Mouse (Mus musculus): Measurements from ENCODE around the gene Dab1. TPM values are rescaled to one million over a fixed set of nuclear protein-coding genes. Genes with fewer than 3 reads are reported as not detected.

The Dab1 gene
- total and polyA plus RNA-seq, 3 experiments: not detected

DNA sequence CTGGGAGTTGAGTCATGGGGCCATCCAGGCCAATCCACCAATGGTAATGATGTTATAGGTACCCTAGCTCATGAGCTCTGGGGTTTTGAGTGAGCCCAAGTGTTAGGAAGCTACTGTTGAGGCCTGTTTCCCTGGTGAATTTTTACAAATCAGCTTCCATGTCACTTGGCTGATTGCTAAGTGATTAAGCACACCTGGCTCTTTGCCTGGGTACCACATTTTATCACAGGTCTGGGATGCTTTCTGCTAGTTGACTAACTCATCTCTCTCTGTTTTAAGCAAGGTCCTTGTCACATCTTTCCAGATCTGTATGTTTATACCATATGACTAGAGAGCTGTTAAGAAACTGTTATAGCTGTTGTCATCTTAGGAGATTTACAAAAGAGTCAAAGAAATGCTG lies 1051.6 kb downstream of the Dab1 start:
- H3K4me3 ChIP-seq (ENCODE audit: control insufficient read depth in 1 of 2, insufficient read depth in 1 of 2, low read depth in 2 of 2, low read length in 2 of 2): no peak overlapping the region
- H3K9ac ChIP-seq (ENCODE audit: control insufficient read depth, low read depth, low read length, poor library complexity, severe bottlenecking): no peak overlapping the region
- TF ChIP-seq TAL1 (IDR thresholded peaks at IDR 0.05; ENCODE audit: low read length) (no peak), ETS1 (IDR thresholded peaks at IDR 0.05; ENCODE audit: low read depth, low read length) (no peak), MAX (IDR thresholded peaks at IDR 0.05; ENCODE audit: low read length) (no peak), USF1 (IDR thresholded peaks at IDR 0.05; ENCODE audit: low read depth, low read length) (no peak), GATA1 (IDR thresholded peaks at IDR 0.05; ENCODE audit: low read depth, low read length) (no peak), MAZ (IDR thresholded peaks at IDR 0.05; ENCODE audit: low read depth, low read length) (no peak), RCOR1 (IDR thresholded peaks at IDR 0.05; ENCODE audit: low read depth, low read length) (no peak), TBP (IDR thresholded peaks at IDR 0.05; ENCODE audit: low read depth, low read length) (no peak), MXI1 (IDR thresholded peaks at IDR 0.05; ENCODE audit: low read depth, low read length) (no peak), UBTF (IDR thresholded peaks at IDR 0.05; ENCODE audit: borderline replicate concordance, insufficient read depth, low read depth, low read length) (no peak), MAFK (IDR thresholded peaks at IDR 0.05; ENCODE audit: borderline replicate concordance, low read depth, low read length) (no peak), ZNF384 (IDR thresholded peaks at IDR 0.05; ENCODE audit: low read depth, low read length) (no peak), NELFE (IDR thresholded peaks at IDR 0.05; ENCODE audit: low read depth, low read length) (no peak), CHD1 (IDR thresholded peaks at IDR 0.05; ENCODE audit: low read depth, low read length) (no peak), CHD2 (IDR thresholded peaks at IDR 0.05; ENCODE audit: low read length) (no peak), HCFC1 (IDR thresholded peaks at IDR 0.05; ENCODE audit: low read depth, low read length) (no peak)
- no peaks in the 10 kb centered on the region for H3K79me2 ChIP-seq (ENCODE audit: control insufficient read depth, insufficient read depth, low read length, poor library complexity)
- H3K4me1 ChIP-seq (ENCODE audit: control insufficient read depth in 1 of 2, insufficient read depth in 2 of 2, low read length in 2 of 2): no peaks in the 10 kb centered on the region
- H3K27me3 ChIP-seq (ENCODE audit: control insufficient read depth in 1 of 2, insufficient read depth in 2 of 2, low read length in 2 of 2): no peaks in the 10 kb centered on the region
- H3K36me3 ChIP-seq (ENCODE audit: control insufficient read depth in 1 of 2, insufficient read depth in 2 of 2, low read length in 2 of 2): no peaks in the 10 kb centered on the region
- DNase-seq (ENCODE audit: low read depth, low spot score): no peak
- no peak overlapping the region for H3K27ac ChIP-seq (ENCODE audit: control insufficient read depth, low read depth, low read length)
- H3K9me3 ChIP-seq (replicated peaks; ENCODE audit: insufficient read depth, low read length): no peaks in the 10 kb centered on the region

DNA sequence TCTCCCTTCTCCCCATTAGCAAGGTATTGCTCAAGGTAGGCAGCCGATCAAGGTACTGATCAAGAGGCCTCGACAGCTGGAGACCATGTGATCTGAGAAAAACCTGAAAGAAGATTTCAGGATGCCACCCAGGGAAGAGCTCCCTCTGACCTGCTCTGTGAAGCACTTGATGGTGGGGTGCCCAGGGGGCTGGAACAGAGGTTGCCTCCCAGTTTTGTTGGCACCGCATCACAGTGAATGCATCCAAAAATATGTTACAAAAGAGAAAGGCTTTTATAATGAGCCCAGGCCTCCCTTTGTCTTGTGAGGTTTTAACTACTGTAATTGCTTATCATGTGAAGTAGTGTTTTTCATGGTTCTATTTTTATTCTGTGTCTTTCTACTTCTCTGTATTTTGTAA lies 1054.2 kb downstream of the Dab1 start:
- TF ChIP-seq POLR2A (IDR thresholded peaks at IDR 0.05; ENCODE audit: control insufficient read depth in 1 of 2, insufficient read depth in 1 of 2, low read depth in 1 of 2, low read length in 2 of 2, poor library complexity in 1 of 2): no peak
- TF ChIP-seq RCOR1 (IDR thresholded peaks at IDR 0.05; ENCODE audit: low read depth, low read length): no peak
- TF ChIP-seq GABPA (IDR thresholded peaks at IDR 0.05; ENCODE audit: low read depth, low read length): no peak
- TF ChIP-seq ZC3H11A (IDR thresholded peaks at IDR 0.05; ENCODE audit: low read depth, low read length): no peak
- TF ChIP-seq ELF1 (IDR thresholded peaks at IDR 0.05; ENCODE audit: low read depth, low read length): no peak
- TF ChIP-seq POLR2AphosphoS2 (IDR thresholded peaks at IDR 0.05; ENCODE audit: low read length): no peak
- no peak for TF ChIP-seq TBP (IDR thresholded peaks at IDR 0.05; ENCODE audit: low read depth, low read length)
- TF ChIP-seq USF2 (IDR thresholded peaks at IDR 0.05; ENCODE audit: borderline replicate concordance in 1 of 2, insufficient read depth in 1 of 2, low read depth in 1 of 2, low read length in 2 of 2): no peak
- no peak for TF ChIP-seq JUND (IDR thresholded peaks at IDR 0.05; ENCODE audit: low read depth, low read length)
- TF ChIP-seq SMC3 (IDR thresholded peaks at IDR 0.05; ENCODE audit: low read depth, low read length): no peak
- TF ChIP-seq CHD2 (IDR thresholded peaks at IDR 0.05; ENCODE audit: low read length): no peak
- TF ChIP-seq UBTF (IDR thresholded peaks at IDR 0.05; ENCODE audit: borderline replicate concordance, insufficient read depth, low read depth, low read length): no peak
- no peak for TF ChIP-seq MYB (IDR thresholded peaks at IDR 0.05; ENCODE audit: low read depth, low read length)
- TF ChIP-seq ZMIZ1 (IDR thresholded peaks at IDR 0.05; ENCODE audit: low read depth, low read length): no peak
- no peak for TF ChIP-seq MYC (IDR thresholded peaks at IDR 0.05; ENCODE audit: low read depth, low read length)
- TF ChIP-seq ETS1 (IDR thresholded peaks at IDR 0.05; ENCODE audit: low read depth, low read length): no peak
- TF ChIP-seq NELFE (IDR thresholded peaks at IDR 0.05; ENCODE audit: low read depth, low read length): no peak
- TF ChIP-seq MAX (IDR thresholded peaks at IDR 0.05; ENCODE audit: low read length): no peak
- DNase-seq (ENCODE audit: low read depth, low spot score): no peak
- H3K9ac ChIP-seq (ENCODE audit: control insufficient read depth, low read depth, low read length, poor library complexity, severe bottlenecking): no peak overlapping the region
- H3K4me1 ChIP-seq (ENCODE audit: control insufficient read depth in 1 of 2, insufficient read depth in 2 of 2, low read length in 2 of 2): no peaks in the 10 kb centered on the region
- no peak overlapping the region for H3K27ac ChIP-seq (ENCODE audit: control insufficient read depth, low read depth, low read length)
- H3K27me3 ChIP-seq (ENCODE audit: control insufficient read depth in 1 of 2, insufficient read depth in 2 of 2, low read length in 2 of 2): no peaks in the 10 kb centered on the region
- H3K4me3 ChIP-seq (ENCODE audit: control insufficient read depth in 1 of 2, insufficient read depth in 1 of 2, low read depth in 2 of 2, low read length in 2 of 2): no peak overlapping the region
- H3K9me3 ChIP-seq (replicated peaks; ENCODE audit: insufficient read depth, low read length): no peaks in the 10 kb centered on the region
- no peaks in the 10 kb centered on the region for H3K79me2 ChIP-seq (ENCODE audit: control insufficient read depth, insufficient read depth, low read length, poor library complexity)
- H3K36me3 ChIP-seq (ENCODE audit: control insufficient read depth in 1 of 2, insufficient read depth in 2 of 2, low read length in 2 of 2): no peaks in the 10 kb centered on the region

Measured in MEL (cell line).